25 mouse cellular contexts compared by ENCODE assay signal in the genomic region with DNA sequence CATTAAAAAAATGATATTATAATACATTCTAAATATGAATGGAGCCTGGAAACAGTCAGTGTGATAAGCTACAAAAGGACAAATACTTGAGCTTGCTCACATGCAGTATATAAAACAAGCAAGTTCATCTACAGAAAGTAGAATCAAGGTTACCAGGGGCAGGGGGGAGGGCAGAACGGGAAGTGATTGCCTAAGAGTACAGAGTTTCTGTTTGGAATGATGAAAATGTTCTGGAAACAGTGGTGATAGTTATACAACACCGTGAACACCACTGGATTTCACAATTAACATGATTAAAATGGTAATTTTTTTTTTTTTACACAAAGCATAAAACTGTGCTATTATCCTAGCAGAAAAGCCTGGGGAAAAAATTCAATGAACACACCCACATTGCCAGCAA. TPM values are rescaled to one million over a fixed set of nuclear protein-coding genes. Genes with fewer than 3 reads are reported as not detected.
A peak's percentile ranks its signal among the peaks of the same experiment; 100 is the strongest.
DNase-seq lines count a peak whose midpoint lies in the region; ATAC-seq and TF ChIP-seq lines count a peak whose summit lies in the region.
"Had no signal": no experiment of that assay in that cellular context is flagged by ENCODE, and none has a peak within 500 bp of the region (broad histone marks: within the 10 kb centered on the region; RNA-seq: fewer than 3 reads in every experiment).

No protein-coding gene starts in this region.

- peak; percentile 81 for ATAC-seq in common myeloid progenitor, adult 5-6 weeks (replicated peaks; ENCODE audit: low read depth, poor library complexity, severe bottlenecking)
- peak; percentile 41; the same call in 1 of the 2 replicates for ATAC-seq in liver, embryonic 14.5 days (ENCODE audit: insufficient read depth)
- ATAC-seq in megakaryocyte, adult 5-6 weeks (ENCODE audit: poor library complexity, severe bottlenecking), result peak; percentile 77
- ATAC-seq in megakaryocyte-erythroid progenitor cell, adult 5-6 weeks (replicated peaks; ENCODE audit: low FRiP score, low TSS enrichment, poor library complexity, severe bottlenecking), result no peak
- ATAC-seq in midbrain, embryonic 14.5 days (ENCODE audit: low FRiP score, low TSS enrichment), result no peak
- ATAC-seq: CD4-positive, CD25-positive, alpha-beta regulatory T cell, adult 4 months; inflammation-experienced regulatory T-cells, adult 6 months had no signal

- no peak overlapping the region for H3K27ac ChIP-seq in kidney, adult 2 months (ENCODE audit: insufficient read depth, low read depth, low read length)
- no peak overlapping the region for H3K27ac ChIP-seq in liver, embryonic 14.5 days
- no peak overlapping the region for H3K27ac ChIP-seq in midbrain, embryonic 14.5 days (replicated peaks; ENCODE audit: low read depth, low read length)
- H3K27ac ChIP-seq: embryonic facial prominence, embryonic 15.5 days; forebrain, embryonic 12.5 days; heart, embryonic 15.5 days; hindbrain, embryonic 12.5 days; kidney, embryonic 15.5 days; limb, embryonic 15.5 days had no signal

- no peak overlapping the region for H3K9ac ChIP-seq in liver, embryonic 14.5 days (replicated peaks)
- no peak overlapping the region for H3K9ac ChIP-seq in midbrain, embryonic 14.5 days (replicated peaks; ENCODE audit: low read length)
- H3K9ac ChIP-seq: embryonic facial prominence, embryonic 15.5 days; forebrain, embryonic 12.5 days; heart, embryonic 15.5 days; hindbrain, embryonic 12.5 days; kidney, embryonic 15.5 days; limb, embryonic 15.5 days had no signal

- DNase-seq in kidney, adult 2 months, result peak; percentile 13
- DNase-seq in kidney, adult 9 months, result no peak
- peak; percentile 11 to 31 (median 28) for DNase-seq in liver, embryonic 14.5 days (ENCODE audit: low read depth in 3 of 3, low spot score in 3 of 3)
- DNase-seq in natural killer cell, adult 2 months (ENCODE audit: low spot score in 2 of 2), result no peak
- DNase-seq in midbrain, embryonic 14.5 days, result no peak
- DNase-seq: cerebellum, adult 9-10 months; embryo, embryonic 11 days; gastrocnemius, postnatal 25 days; layer of hippocampus, postnatal 36 days; right cerebral cortex, postnatal 25 days; thymus, postnatal 4 days had no signal

- no peaks in the 10 kb centered on the region for H3K9me3 ChIP-seq in liver, embryonic 14.5 days (ENCODE audit: control insufficient read depth, low read length)
- no peaks in the 10 kb centered on the region for H3K9me3 ChIP-seq in midbrain, embryonic 14.5 days (ENCODE audit: control insufficient read depth, low read length)
- H3K9me3 ChIP-seq: embryonic facial prominence, embryonic 15.5 days; forebrain, embryonic 12.5 days; G1E; heart, embryonic 15.5 days; hindbrain, embryonic 12.5 days; kidney, embryonic 15.5 days; limb, embryonic 15.5 days had no signal

- TF ChIP-seq CTCF in kidney, adult 2 months (conservative IDR thresholded peaks at IDR 0.05; ENCODE audit: insufficient read depth, insufficient read length, low read depth, low read length), result no peak
- no peak for TF ChIP-seq CTCF in liver, embryonic 14.5 days (IDR thresholded peaks at IDR 0.05; ENCODE audit: low read depth)

- no peaks in the 10 kb centered on the region for H3K36me3 ChIP-seq in kidney, adult 2 months (ENCODE audit: control insufficient read depth, insufficient read depth, low read length)
- peaks cover 4% of the 10 kb centered on the region for H3K36me3 ChIP-seq in liver, embryonic 14.5 days (replicated peaks; ENCODE audit: control insufficient read depth, insufficient read depth, low read depth)
- H3K36me3 ChIP-seq in midbrain, embryonic 14.5 days (ENCODE audit: control insufficient read depth, insufficient read depth, low read length), result no peaks in the 10 kb centered on the region

- no peak for TF ChIP-seq POLR2A in kidney, adult 2 months (IDR thresholded peaks at IDR 0.05; ENCODE audit: low read depth, low read length)

- TF ChIP-seq EP300 in liver, embryonic 14.5 days (IDR thresholded peaks at IDR 0.05; ENCODE audit: low read depth), result peak; percentile 43; the same call in 1 of the 2 replicates

- no peak overlapping the region for H3K4me2 ChIP-seq in liver, embryonic 14.5 days (ENCODE audit: low read depth)
- H3K4me2 ChIP-seq in midbrain, embryonic 14.5 days (ENCODE audit: low read length), result no peak overlapping the region
- H3K4me2 ChIP-seq: embryonic facial prominence, embryonic 15.5 days; forebrain, embryonic 12.5 days; heart, embryonic 15.5 days; hindbrain, embryonic 12.5 days; kidney, embryonic 15.5 days; limb, embryonic 15.5 days had no signal

- WGBS in kidney, adult 2 months, result 44% methylated on average over 2 of the region's 2 CpGs
- WGBS in liver, embryonic 14.5 days (ENCODE audit: insufficient replicate concordance), result 47% methylated on average over 2 of the region's 2 CpGs
- 77% methylated on average over 2 of the region's 2 CpGs for WGBS in midbrain, embryonic 14.5 days

- no peaks in the 10 kb centered on the region for H3K27me3 ChIP-seq in kidney, adult 2 months (replicated peaks; ENCODE audit: control insufficient read depth, insufficient read depth, low read length)
- H3K27me3 ChIP-seq in liver, embryonic 14.5 days (ENCODE audit: control insufficient read depth, insufficient read depth, low read length), result no peaks in the 10 kb centered on the region
- no peaks in the 10 kb centered on the region for H3K27me3 ChIP-seq in midbrain, embryonic 14.5 days (ENCODE audit: control insufficient read depth, insufficient read depth, low read length)
- H3K27me3 ChIP-seq: embryonic facial prominence, embryonic 15.5 days; forebrain, embryonic 12.5 days; heart, embryonic 15.5 days; hindbrain, embryonic 12.5 days; kidney, embryonic 15.5 days; limb, embryonic 15.5 days had no signal

- H3K4me3 ChIP-seq in kidney, adult 2 months (ENCODE audit: insufficient read depth, low read depth, low read length), result no peak overlapping the region
- H3K4me3 ChIP-seq in liver, embryonic 14.5 days (ENCODE audit: insufficient read depth in 1 of 2, low read depth in 2 of 2, low read length in 2 of 2), result no peak overlapping the region
- H3K4me3 ChIP-seq in midbrain, embryonic 14.5 days (replicated peaks; ENCODE audit: low read depth, low read length), result no peak overlapping the region
- H3K4me3 ChIP-seq: embryonic facial prominence, embryonic 15.5 days; forebrain, embryonic 12.5 days; heart, embryonic 15.5 days; hindbrain, embryonic 12.5 days; kidney, embryonic 15.5 days; limb, embryonic 15.5 days had no signal

- no peaks in the 10 kb centered on the region for H3K4me1 ChIP-seq in kidney, adult 2 months (ENCODE audit: control insufficient read depth, insufficient read depth, low read length)
- peaks cover 0 to 8% of the 10 kb centered on the region in 2 experiments; a peak in 2 of 4 replicates for H3K4me1 ChIP-seq in liver, embryonic 14.5 days (replicated peaks; ENCODE audit: control insufficient read depth in 2 of 2, insufficient read depth in 2 of 2, low read length in 1 of 2)
- H3K4me1 ChIP-seq in midbrain, embryonic 14.5 days (ENCODE audit: control insufficient read depth, insufficient read depth, low read length), result no peaks in the 10 kb centered on the region
- H3K4me1 ChIP-seq: embryonic facial prominence, embryonic 15.5 days; forebrain, embryonic 12.5 days; hindbrain, embryonic 12.5 days; limb, embryonic 15.5 days had no signal

RNA-seq across cellular contexts. Expression of a gene that starts 26.8 kb away (rescaled TPM):
- not detected in 2 replicates for polyA plus RNA-seq in kidney, adult 2 months (2012; rRNA removed)
- not detected in 2 replicates for total RNA-seq in common myeloid progenitor, adult 5-6 weeks (2017)
- not detected in 2 replicates for polyA plus RNA-seq in liver, embryonic 14.5 days (2012; rRNA removed)
- not detected in 2 replicates for polyA plus RNA-seq in liver, embryonic 14.5 days (2014; fragmentation: Nextera tagmentation; extraction: Ambion mirVana)
- not detected in 2 replicates for total RNA-seq in megakaryocyte, adult 5-6 weeks (2015)
- not detected in 2 replicates for total RNA-seq in megakaryocyte, adult 5-6 weeks (2017)
- total RNA-seq in megakaryocyte-erythroid progenitor cell, adult 5-6 weeks (2014; fragmentation: Nextera tagmentation), result not detected in 2 replicates
- not detected in 2 replicates for total RNA-seq in megakaryocyte-erythroid progenitor cell, adult 5-6 weeks (2017)
- not detected in 2 replicates for polyA plus RNA-seq in midbrain, embryonic 14.5 days (2014; fragmentation: Nextera tagmentation; extraction: Ambion mirVana)
- total RNA-seq: G1E; gastrocnemius, postnatal 25 days; layer of hippocampus, postnatal 36 days; left cerebral cortex, postnatal 25 days had no signal
- polyA plus RNA-seq: CD4-positive, CD25-positive, alpha-beta regulatory T cell, adult 4 months; embryonic facial prominence, embryonic 15.5 days; forebrain, embryonic 12.5 days; heart, embryonic 15.5 days; hindbrain, embryonic 12.5 days; inflammation-experienced regulatory T-cells, adult 6 months; kidney, embryonic 15.5 days; limb, embryonic 15.5 days; neural tube, embryonic 14.5 days had no signal

RNA-seq across cellular contexts. Expression of a gene that starts 54.6 kb away (rescaled TPM):
- 2.6 and 3.8 TPM in 2 replicates for polyA plus RNA-seq in kidney, adult 2 months (2012; rRNA removed)
- 98.0 and 152 TPM in 2 replicates for total RNA-seq in common myeloid progenitor, adult 5-6 weeks (2017)
- 9.6 and 17.7 TPM in 2 replicates for polyA plus RNA-seq in liver, embryonic 14.5 days (2012; rRNA removed)
- polyA plus RNA-seq in liver, embryonic 14.5 days (2014; fragmentation: Nextera tagmentation; extraction: Ambion mirVana), result 26.4 and 28.0 TPM in 2 replicates
- 187 and 200 TPM in 2 replicates for total RNA-seq in megakaryocyte, adult 5-6 weeks (2015)
- total RNA-seq in megakaryocyte, adult 5-6 weeks (2017), result 105 and 107 TPM in 2 replicates
- 105 and 128 TPM in 2 replicates for total RNA-seq in megakaryocyte-erythroid progenitor cell, adult 5-6 weeks (2014; fragmentation: Nextera tagmentation)
- total RNA-seq in megakaryocyte-erythroid progenitor cell, adult 5-6 weeks (2017), result 98.9 and 112 TPM in 2 replicates
- polyA plus RNA-seq in midbrain, embryonic 14.5 days (2014; fragmentation: Nextera tagmentation; extraction: Ambion mirVana), result 7.1 and 8.5 TPM in 2 replicates

Comparison
In these comparisons a context has a peak if more than half of its experiments do, and no peak if none do; other contexts are left out.
1. DNase-seq: peak in kidney, adult 2 months (single experiment) and liver, embryonic 14.5 days (3 of 3); none in kidney, adult 9 months (single experiment), natural killer cell, adult 2 months (0 of 2) and midbrain, embryonic 14.5 days (single experiment).
2. ATAC-seq: peak in common myeloid progenitor, adult 5-6 weeks (single experiment), liver, embryonic 14.5 days (single experiment) and megakaryocyte, adult 5-6 weeks (single experiment); none in megakaryocyte-erythroid progenitor cell, adult 5-6 weeks (single experiment) and midbrain, embryonic 14.5 days (single experiment).